Mouse (Mus musculus): ENCODE measurements around the gene Col5a3. TPM values are rescaled to one million over a fixed set of nuclear protein-coding genes. Genes with fewer than 3 reads are reported as not detected.

Col5a3 gene
- total RNA-seq, 1 experiment from 2014 or later: not detected

- ATAC-seq (replicated peaks in 1 of 2; ENCODE audit: insufficient read depth in 1 of 2, low FRiP score in 2 of 2, low TSS enrichment in 1 of 2, low read depth in 1 of 2, poor library complexity in 2 of 2, severe bottlenecking in 2 of 2): no peak
Measured at GRCm38 (mm10) chr9:20731797-20732196, 83.1 kb downstream of the Col5a3 start.

- ATAC-seq (replicated peaks in 1 of 2; ENCODE audit: insufficient read depth in 1 of 2, low FRiP score in 2 of 2, low TSS enrichment in 1 of 2, low read depth in 1 of 2, poor library complexity in 2 of 2, severe bottlenecking in 2 of 2): no peak
Measured at GRCm38 (mm10) chr9:20729451-20729850, 85.4 kb downstream of the Col5a3 start.

- ATAC-seq (replicated peaks in 1 of 2; ENCODE audit: insufficient read depth in 1 of 2, low FRiP score in 2 of 2, low TSS enrichment in 1 of 2, low read depth in 1 of 2, poor library complexity in 2 of 2, severe bottlenecking in 2 of 2): peak; percentile 64 to 72
Measured at GRCm38 (mm10) chr9:20727601-20728113, 87.2 kb downstream of the Col5a3 start.

- ATAC-seq (replicated peaks in 1 of 2; ENCODE audit: insufficient read depth in 1 of 2, low FRiP score in 2 of 2, low TSS enrichment in 1 of 2, low read depth in 1 of 2, poor library complexity in 2 of 2, severe bottlenecking in 2 of 2): 0 out of 4 replicates have a peak, but pooled peaks of 1 of the 2 experiments have one; percentile 4
Measured at GRCm38 (mm10) chr9:20726859-20727600, 87.8 kb downstream of the Col5a3 start.

- ATAC-seq (replicated peaks in 1 of 2; ENCODE audit: insufficient read depth in 1 of 2, low FRiP score in 2 of 2, low TSS enrichment in 1 of 2, low read depth in 1 of 2, poor library complexity in 2 of 2, severe bottlenecking in 2 of 2): 0 out of 4 replicates have a peak, but pooled peaks of 1 of the 2 experiments have one; percentile 28
Measured at GRCm38 (mm10) chr9:20726134-20726858, 88.6 kb downstream of the Col5a3 start.

GRCm38 (mm10) chr9:20721582-20721981 lies 93.3 kb downstream of the Col5a3 start:
- ATAC-seq (replicated peaks in 1 of 2; ENCODE audit: insufficient read depth in 1 of 2, low FRiP score in 2 of 2, low TSS enrichment in 1 of 2, low read depth in 1 of 2, poor library complexity in 2 of 2, severe bottlenecking in 2 of 2): no peak

Other genes starting within 250 kb of the Col5a3 start
- 5.5 and 7.2 TPM in 2 replicates for gene Zfp846, start 233.8 kb downstream of the Col5a3 start, total RNA-seq (2017)
- gene Ubl5, start 172.2 kb downstream of the Col5a3 start, total RNA-seq (2017): 63.3 and 185 TPM in 2 replicates
- 5.3 and 5.7 TPM in 2 replicates for gene Fbxl12, start 170.3 kb downstream of the Col5a3 start, total RNA-seq (2017)
- 8.9 and 13.4 TPM in 2 replicates for gene Pin1, start 163.0 kb downstream of the Col5a3 start, total RNA-seq (2017)
- gene Olfm2, start 68.7 kb downstream of the Col5a3 start, total RNA-seq (2017): not detected in 2 replicates
- gene Rdh8, start 3.4 kb upstream of the Col5a3 start, total RNA-seq (2017): not detected in 2 replicates
- 41.5 and 74.4 TPM in 2 replicates for gene A230050P20Rik, start 53.6 kb upstream of the Col5a3 start, total RNA-seq (2017)
- 0.79 and 0.88 TPM in 2 replicates for gene Angptl6, start 64.7 kb upstream of the Col5a3 start, total RNA-seq (2017)
- gene Ppan, start 73.1 kb upstream of the Col5a3 start, total RNA-seq (2017): 118 and 137 TPM in 2 replicates
- gene Eif3g, start 83.6 kb upstream of the Col5a3 start, total RNA-seq (2017): 128 and 177 TPM in 2 replicates
- gene Dnmt1, start 144.8 kb upstream of the Col5a3 start, total RNA-seq (2017): 198 and 242 TPM in 2 replicates
- gene S1pr2, start 161.7 kb upstream of the Col5a3 start, total RNA-seq (2017): 1.9 and 2.2 TPM in 2 replicates
- gene Mrpl4, start 187.7 kb upstream of the Col5a3 start, total RNA-seq (2017): 26.6 and 35.2 TPM in 2 replicates
- gene Icam1, start 200.9 kb upstream of the Col5a3 start, total RNA-seq (2017): 36.2 and 44.7 TPM in 2 replicates
- 3.0 and 7.9 TPM in 2 replicates for gene Icam4, start 214.3 kb upstream of the Col5a3 start, total RNA-seq (2017)
- not detected in 2 replicates for gene Icam5, start 217.0 kb upstream of the Col5a3 start, total RNA-seq (2017)

All from hematopoietic stem cell, adult 5-6 weeks (primary cell).